Mouse (Mus musculus): ENCODE results near the gene Hist1h2bk.

DNA sequence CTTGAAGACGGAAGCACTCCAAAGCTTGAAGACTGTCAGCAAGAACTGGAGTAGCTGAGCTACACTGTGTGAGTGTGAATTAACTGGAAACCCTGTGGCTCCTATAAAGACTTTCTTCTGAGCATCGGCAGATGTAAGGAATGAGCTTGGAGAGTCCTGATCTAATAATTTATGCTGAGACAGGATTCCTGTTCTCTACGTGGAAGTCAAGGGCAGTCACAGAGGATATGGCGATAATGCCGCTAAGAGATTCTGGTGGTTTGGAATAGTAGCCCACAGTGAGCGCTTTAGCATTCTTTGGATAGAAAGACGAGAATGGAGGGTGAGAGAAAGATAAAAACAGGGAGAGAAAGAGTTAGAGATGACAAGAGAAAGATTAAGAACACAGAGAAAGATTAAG, 27.8 kb upstream of the Hist1h2bk start:
- TF ChIP-seq E2F4 (IDR thresholded peaks at IDR 0.05; ENCODE audit: insufficient read depth) (no peak), MYOG (IDR thresholded peaks at IDR 0.05; ENCODE audit: control insufficient read depth in 1 of 3, insufficient read depth in 1 of 3, insufficient read length in 2 of 3, low read depth in 2 of 3) (no peak), POLR2AphosphoS2 (IDR thresholded peaks at IDR 0.05; ENCODE audit: insufficient read length, low read depth) (no peak), POLR2A (IDR thresholded peaks at IDR 0.05; ENCODE audit: insufficient read length, low read depth) (no peak), TCF12 (IDR thresholded peaks at IDR 0.05; ENCODE audit: insufficient read depth, poor library complexity, severe bottlenecking) (no peak), USF1 (IDR thresholded peaks at IDR 0.05; ENCODE audit: low read depth) (no peak), MAX (IDR thresholded peaks at IDR 0.05; ENCODE audit: low read depth) (no peak), MYOD1 (IDR thresholded peaks at IDR 0.05; ENCODE audit: control insufficient read depth in 1 of 3, insufficient read length in 2 of 3, low read depth in 2 of 3) (no peak), CEBPB (IDR thresholded peaks at IDR 0.05; ENCODE audit: insufficient read depth, poor library complexity, severe bottlenecking) (no peak)

Measured in myocyte (in vitro differentiated cells).